Mouse (Mus musculus) brain, embryonic 14.5 days (tissue): ENCODE results near the gene Gja3.

Source experiments
- CTCF ChIP-seq: fragments of 200-500 bp; IDR thresholded peaks from 2 replicates; pipeline ENCODE4 v1.5.1; 2012; ENCODE audit warnings: inconsistent platforms, mild to moderate bottlenecking, moderate library complexity, borderline replicate concordance; ENCODE audit not compliant: insufficient read depth, insufficient read length; ENCODE audit errors: extremely low read depth
- POLR2A ChIP-seq: fragments of 200-500 bp; IDR thresholded peaks from 2 replicates; pipeline ENCODE4 v1.6.1; 2012; ENCODE audit warnings: mild to moderate bottlenecking, inconsistent platforms, borderline replicate concordance; ENCODE audit not compliant: poor library complexity, insufficient read depth, insufficient read length, severe bottlenecking; ENCODE audit errors: extremely low read depth

DNA sequence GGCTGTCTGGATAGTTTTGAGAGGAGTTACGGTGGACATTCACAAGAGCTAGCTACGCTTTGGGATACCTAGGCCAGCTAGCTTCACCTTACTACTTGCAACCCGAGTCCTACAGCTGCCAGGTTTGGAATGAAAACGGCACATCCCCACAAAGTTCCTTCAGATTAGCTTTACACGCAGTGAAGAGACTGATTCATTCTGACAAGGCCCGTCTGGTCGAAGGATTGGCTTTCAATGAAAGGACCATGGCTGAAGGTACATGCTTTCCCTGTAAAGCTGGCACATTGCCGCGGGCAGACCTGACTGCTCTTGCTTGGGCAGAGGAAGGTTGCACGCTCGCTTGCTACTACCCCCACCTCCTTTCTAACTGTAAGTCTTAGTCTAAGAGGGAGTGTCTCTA lies 47.8 kb upstream of the Gja3 start:
- no peak for TF ChIP-seq POLR2A
- TF ChIP-seq CTCF, result no peak
